Mouse (Mus musculus) CH12.LX (cell line): ENCODE data around the gene Arf4.

Experiments used
- BHLHE40 ChIP-seq: IDR thresholded peaks from 2 replicates; pipeline ENCODE4 v1.6.1; 2011; ENCODE audit warnings: mild to moderate bottlenecking, low read depth, low read length, improper control_type of control experiment
- CTCF ChIP-seq, 2 experiments: IDR thresholded peaks in 1 of 2; conservative IDR thresholded peaks in 1 of 2; 2 replicates each; pipeline ENCODE4 v1.5.1; 2011 to 2012; ENCODE audit warnings: low read depth in 2 of 2, low read length in 2 of 2, improper control_type of control experiment in 1 of 2, inconsistent platforms in 1 of 2, mild to moderate bottlenecking in 1 of 2, moderate library complexity in 1 of 2
- EP300 ChIP-seq: IDR thresholded peaks from 2 replicates; pipeline ENCODE4 v1.6.1; 2011; ENCODE audit warnings: low read length, improper control_type of control experiment
- JUN ChIP-seq: IDR thresholded peaks from 2 replicates; pipeline ENCODE4 v1.6.1; 2011; ENCODE audit warnings: low read depth, mild to moderate bottlenecking, low read length, improper control_type of control experiment, moderate library complexity; ENCODE audit not compliant: insufficient read depth
- MAFK ChIP-seq: IDR thresholded peaks from 2 replicates; pipeline ENCODE4 v1.6.1; 2011; ENCODE audit warnings: low read length, improper control_type of control experiment; ENCODE audit not compliant: insufficient replicate concordance
- MAX ChIP-seq: IDR thresholded peaks from 2 replicates; pipeline ENCODE4 v1.6.1; 2011; ENCODE audit warnings: low read length, improper control_type of control experiment
- MAZ ChIP-seq: IDR thresholded peaks from 2 replicates; pipeline ENCODE4 v1.6.1; 2012; ENCODE audit warnings: low read depth, mild to moderate bottlenecking, inconsistent platforms, low read length, improper control_type of control experiment, moderate library complexity
- NELFE ChIP-seq: IDR thresholded peaks from 2 replicates; pipeline ENCODE4 v1.6.1; 2011; ENCODE audit warnings: low read depth, low read length, improper control_type of control experiment
- POLR2A ChIP-seq: IDR thresholded peaks from 2 replicates; pipeline ENCODE4 v1.6.1; 2011; ENCODE audit warnings: low read depth, mild to moderate bottlenecking, improper control_type of control experiment, low read length
- ZC3H11A ChIP-seq: IDR thresholded peaks from 2 replicates; pipeline ENCODE4 v1.6.1; 2012; ENCODE audit warnings: low read depth, mild to moderate bottlenecking, inconsistent platforms, low read length, improper control_type of control experiment
- ZKSCAN1 ChIP-seq: IDR thresholded peaks from 2 replicates; pipeline ENCODE4 v1.6.1; 2012; ENCODE audit warnings: low read depth, inconsistent platforms, low read length, improper control_type of control experiment, borderline replicate concordance

- TF ChIP-seq CTCF (conservative IDR thresholded peaks at IDR 0.05 in 1 of 2, IDR thresholded peaks at IDR 0.05 in 1 of 2; ENCODE audit: low read depth in 2 of 2, low read length in 2 of 2) (no peak), JUN (no peak), MAFK (no peak), BHLHE40 (no peak), EP300 (no peak), MAX (no peak), MAZ (no peak), ZC3H11A (no peak), ZKSCAN1 (no peak), POLR2A (no peak), NELFE (no peak)
Measured at GRCm38 (mm10) chr14:26662488-26662887, 24.6 kb downstream of the Arf4 start.
